Mouse (Mus musculus): ENCODE results near the gene Cenpx. TPM values are rescaled to one million over a fixed set of nuclear protein-coding genes. Genes with fewer than 3 reads are reported as not detected.

Gene Cenpx
- total RNA-seq, 2 experiments from 2014 or later, result 7.1 to 21.2 TPM

- no peak for ATAC-seq (replicated peaks; ENCODE audit: low FRiP score, poor library complexity, severe bottlenecking)
Observed at GRCm38 (mm10) chr11:120726243-120727168, 13.0 kb upstream of the Cenpx start.

DNA sequence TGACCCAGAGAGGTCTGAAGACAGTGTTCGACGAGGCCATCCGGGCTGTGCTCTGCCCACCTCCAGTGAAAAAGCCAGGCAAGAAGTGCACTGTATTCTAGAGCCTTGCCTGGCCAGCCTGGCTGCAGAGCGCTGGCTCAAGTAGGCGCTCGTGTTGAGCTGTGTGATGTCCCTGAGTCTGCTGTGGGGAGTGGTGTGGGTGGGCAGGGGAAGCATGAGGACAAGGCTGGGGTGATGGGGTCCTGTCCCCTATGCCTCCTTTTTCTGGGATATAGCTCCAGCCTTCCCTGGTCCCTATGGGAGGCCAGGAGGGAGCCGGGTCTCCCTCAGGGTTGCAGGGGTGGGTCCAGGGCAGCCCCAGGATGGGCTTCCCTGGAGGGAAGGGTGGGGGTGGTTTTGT is 10.0 kb upstream of the Cenpx start:
- ATAC-seq (replicated peaks; ENCODE audit: low FRiP score, poor library complexity, severe bottlenecking), result no peak

GRCm38 (mm10) chr11:120722761-120723382 is 9.3 kb upstream of the Cenpx start:
- no peak for ATAC-seq (replicated peaks; ENCODE audit: low FRiP score, poor library complexity, severe bottlenecking)

DNA sequence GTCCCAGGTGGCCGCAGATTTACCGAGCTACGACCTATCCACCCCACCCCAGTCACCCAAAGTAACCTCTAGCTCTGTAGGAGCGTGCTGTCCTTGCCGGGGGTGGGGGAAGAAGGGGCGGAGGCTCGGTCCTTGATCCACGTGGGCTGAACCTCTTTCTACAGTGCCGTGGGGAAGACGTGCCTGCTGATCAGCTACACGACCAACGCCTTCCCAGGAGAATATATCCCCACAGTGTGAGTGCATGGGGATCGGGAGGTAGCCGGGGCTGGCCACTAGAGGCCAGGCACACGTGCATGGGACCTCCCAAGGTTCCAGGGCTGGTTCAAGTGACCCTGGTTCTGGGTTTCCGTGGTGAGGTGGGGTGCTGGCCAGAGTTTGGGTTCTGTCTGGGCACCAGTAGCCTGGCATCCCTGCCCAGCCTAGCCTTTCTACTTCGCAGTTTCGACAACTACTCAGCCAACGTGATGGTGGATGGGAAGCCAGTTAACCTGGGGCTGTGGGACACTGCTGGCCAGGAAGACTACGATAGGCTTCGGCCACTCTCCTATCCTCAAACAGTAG is 8.6 kb upstream of the Cenpx start:
- no peak for ATAC-seq (replicated peaks; ENCODE audit: low FRiP score, poor library complexity, severe bottlenecking)

GRCm38 (mm10) chr11:120721124-120722066 is 7.9 kb upstream of the Cenpx start, which contains the start of gene Rac3:
Gene Rac3, plus strand, starts transcription at chr11:120721470.
- no peak for ATAC-seq (replicated peaks; ENCODE audit: low FRiP score, poor library complexity, severe bottlenecking)

DNA sequence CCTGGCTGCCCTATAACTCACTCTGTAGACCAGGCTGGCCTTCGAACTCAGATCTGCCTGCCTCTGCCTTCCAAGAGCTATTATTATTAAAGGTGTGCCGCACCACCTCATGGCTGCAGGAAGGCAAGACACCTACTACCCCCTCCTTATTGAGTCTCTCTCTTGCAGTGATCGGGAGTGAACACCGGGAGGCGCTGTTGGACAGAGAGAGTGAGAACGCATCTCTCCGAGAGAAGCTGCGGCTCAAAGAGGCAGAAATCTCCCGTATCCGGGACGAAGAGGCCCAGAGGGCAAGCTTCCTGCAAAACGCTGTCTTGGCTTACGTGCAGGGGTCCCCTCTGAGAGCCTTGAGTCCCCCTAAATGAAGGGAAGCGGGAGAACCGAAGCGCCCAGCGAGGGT is 6.9 kb upstream of the Cenpx start:
- peak; percentile 44; the same call in 1 of the 2 replicates for ATAC-seq (replicated peaks; ENCODE audit: low FRiP score, poor library complexity, severe bottlenecking)

GRCm38 (mm10) chr11:120719841-120720376 is 6.4 kb upstream of the Cenpx start:
- ATAC-seq (replicated peaks; ENCODE audit: low FRiP score, poor library complexity, severe bottlenecking), result no peak

- ATAC-seq (replicated peaks; ENCODE audit: low FRiP score, poor library complexity, severe bottlenecking), result no peak
Observed at GRCm38 (mm10) chr11:120719242-120719641, 5.7 kb upstream of the Cenpx start.

DNA sequence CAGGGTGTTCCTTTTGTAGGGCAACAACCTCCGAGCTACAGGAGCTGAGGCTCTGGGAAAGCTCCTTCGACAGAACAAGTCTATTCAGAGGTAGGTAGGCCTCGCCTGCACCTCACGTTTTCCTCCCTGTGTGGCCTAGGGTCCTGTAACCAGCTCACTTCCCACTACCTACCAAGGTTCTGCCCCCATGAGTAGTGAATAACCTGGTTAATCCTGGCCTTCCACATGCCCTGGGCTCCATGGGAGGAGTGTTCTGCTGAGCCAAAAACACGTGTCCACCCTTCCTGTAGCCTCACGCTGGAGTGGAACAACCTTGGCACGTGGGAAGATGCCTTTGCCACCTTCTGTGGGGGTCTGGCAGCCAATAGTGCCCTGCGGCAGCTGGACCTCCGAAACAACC is 1.6 kb upstream of the Cenpx start:
- ATAC-seq (replicated peaks; ENCODE audit: low FRiP score, poor library complexity, severe bottlenecking), result no peak

GRCm38 (mm10) chr11:120714546-120714945 is 1.0 kb upstream of the Cenpx start:
- no peak for ATAC-seq (replicated peaks; ENCODE audit: low FRiP score, poor library complexity, severe bottlenecking)

GRCm38 (mm10) chr11:120712771-120713568 is 568 bp downstream of the Cenpx start:
- peak; percentile 16 for ATAC-seq (replicated peaks; ENCODE audit: low FRiP score, poor library complexity, severe bottlenecking)

GRCm38 (mm10) chr11:120711980-120712604 is 1.4 kb downstream of the Cenpx start:
- ATAC-seq (replicated peaks; ENCODE audit: low FRiP score, poor library complexity, severe bottlenecking), result no peak

GRCm38 (mm10) chr11:120710672-120711071 is 2.9 kb downstream of the Cenpx start:
- no peak for ATAC-seq (replicated peaks; ENCODE audit: low FRiP score, poor library complexity, severe bottlenecking)

DNA sequence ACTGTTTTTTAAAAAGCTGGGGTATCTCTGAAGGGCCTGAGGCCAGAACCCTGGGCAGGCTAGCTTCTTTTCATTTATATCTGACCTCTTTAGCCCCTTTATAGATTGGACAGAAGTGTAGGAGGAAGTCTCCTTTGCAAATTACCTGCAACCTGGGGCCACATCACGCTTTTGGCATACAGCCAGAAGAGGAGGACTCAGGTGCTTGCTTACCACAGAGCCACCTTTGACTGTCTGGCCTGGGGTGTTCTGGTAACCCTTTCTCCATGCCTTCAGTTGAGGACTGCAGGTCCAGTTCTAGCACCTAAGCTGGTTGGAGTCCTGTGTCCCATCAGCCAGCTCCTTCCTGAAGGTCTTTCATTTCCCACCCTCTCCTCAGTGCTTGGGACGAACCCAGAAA is 4.0 kb downstream of the Cenpx start:
- no peak for ATAC-seq (replicated peaks; ENCODE audit: low FRiP score, poor library complexity, severe bottlenecking)

GRCm38 (mm10) chr11:120707969-120708368 is 5.6 kb downstream of the Cenpx start:
- no peak for ATAC-seq (replicated peaks; ENCODE audit: low FRiP score, poor library complexity, severe bottlenecking)

DNA sequence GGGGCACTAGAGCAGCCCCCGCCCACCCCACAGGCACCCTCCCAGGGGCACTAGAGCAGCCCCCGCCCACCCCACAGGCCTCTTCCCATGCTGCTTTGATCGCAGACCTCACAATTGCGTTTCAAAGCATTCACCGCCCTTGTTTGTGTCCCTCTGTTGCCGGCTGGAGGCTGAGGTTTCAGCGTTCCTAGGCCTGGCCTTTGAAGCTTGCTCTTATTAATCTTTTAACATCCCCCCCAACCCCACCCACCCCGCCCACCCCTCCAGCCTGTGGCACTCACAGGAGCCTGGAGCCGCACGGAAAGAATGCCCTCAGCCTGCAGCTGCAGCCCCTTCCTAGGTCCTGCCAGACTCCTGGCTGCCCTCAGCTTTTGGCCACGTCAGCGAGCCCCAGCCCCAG is 6.3 kb downstream of the Cenpx start:
- no peak for ATAC-seq (replicated peaks; ENCODE audit: low FRiP score, poor library complexity, severe bottlenecking)

DNA sequence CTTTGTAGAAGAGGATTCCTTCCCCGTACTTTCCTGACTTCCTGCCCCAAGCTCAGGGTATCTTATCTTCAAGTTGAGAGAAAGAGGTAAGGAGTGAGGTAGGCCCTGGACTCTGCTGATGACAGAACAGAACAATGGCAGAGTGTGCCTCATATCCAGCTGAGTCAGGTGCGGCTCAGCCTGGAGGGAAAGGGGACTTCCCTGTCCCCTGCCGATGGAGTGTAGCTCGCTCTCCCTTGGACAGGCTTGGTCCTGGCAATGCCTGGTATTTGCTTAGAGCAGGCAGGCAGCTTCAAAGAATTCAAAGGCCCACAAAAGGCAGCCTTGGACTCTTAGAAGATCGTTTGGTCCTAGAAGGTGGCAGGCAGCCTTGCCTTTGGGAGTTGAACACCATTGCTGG is 7.4 kb downstream of the Cenpx start:
- ATAC-seq (replicated peaks; ENCODE audit: low FRiP score, poor library complexity, severe bottlenecking), result no peak
